Mouse (Mus musculus) hindbrain, postnatal 0 days (tissue): ENCODE measurements around the gene Fam126a. TPM values are rescaled to one million over a fixed set of nuclear protein-coding genes. Genes with fewer than 3 reads are reported as not detected.
"Not testable (repeated sequence)": the region's sequence is repeated elsewhere in the genome, so short reads cannot be mapped to it uniquely, and the experiment has no call there.

Experiments
- ATAC-seq: fragments of 200-750 bp; cut with Nextera tagmentation; 2 replicates; pipeline ENCODE4 v1.8.0; 2017; ENCODE audit warnings: mild to moderate bottlenecking, moderate TSS enrichment, moderate library complexity
- DNase-seq: peaks from one replicate; pipeline ENCODE4 v3.0.0-alpha.2; 2015; ENCODE audit warnings: low spot score
- H3K27ac ChIP-seq: fragments of 300-500 bp; sonication (generic); 2 replicates; pipeline ENCODE4 v1.5.1; 2014; ENCODE audit warnings: mild to moderate bottlenecking
- H3K27me3 ChIP-seq: fragments of 300-500 bp; sonication (generic); 2 replicates; pipeline ENCODE4 v1.6.1; 2014; ENCODE audit warnings: low read length, mixed read lengths; ENCODE audit not compliant: insufficient read depth
- H3K36me3 ChIP-seq: fragments of 300-500 bp; sonication (generic); 2 replicates; pipeline ENCODE4 v1.6.1; 2014; ENCODE audit warnings: low read length, mixed read lengths; ENCODE audit not compliant: insufficient read depth
- H3K4me1 ChIP-seq: fragments of 300-500 bp; sonication (generic); 2 replicates; pipeline ENCODE4 v1.6.1; 2014; ENCODE audit warnings: antibody characterized with exemption, low read length, mixed read lengths; ENCODE audit not compliant: insufficient read depth
- H3K4me2 ChIP-seq: fragments of 300-500 bp; sonication (generic); 2 replicates; pipeline ENCODE4 v1.6.1; 2014; ENCODE audit warnings: low read depth, mild to moderate bottlenecking, low read length, moderate library complexity, mixed read lengths
- H3K4me3 ChIP-seq: fragments of 300-500 bp; sonication (generic); 2 replicates; pipeline ENCODE4 v1.5.1; 2014; ENCODE audit warnings: low read length
- H3K9ac ChIP-seq: fragments of 300-500 bp; sonication (generic); replicated peaks from 2 replicates; pipeline ENCODE4 v1.6.1; 2014; ENCODE audit warnings: mild to moderate bottlenecking, low read length, moderate library complexity, mixed read lengths
- H3K9me3 ChIP-seq: fragments of 300-500 bp; sonication (generic); 2 replicates; pipeline ENCODE4 v1.6.1; 2016; ENCODE audit warnings: low read length, mixed read lengths
- CTCF ChIP-seq: IDR thresholded peaks from 2 replicates; pipeline ENCODE4 v1.5.1; 2016; ENCODE audit warnings: antibody characterized with exemption, control low read depth, low read depth
- WGBS: fragments of 180-500 bp; shearing (Covaris S2); extraction: QIAGEN DNeasy Blood & Tissue Kit; methylation state at CpG from one replicate; pipeline ENCODE4 v1.1.7; 2014; 5-methylcytosine and 5-hydroxymethylcytosine counted together
- polyA plus RNA-seq: library from polyadenylated mRNA; unstranded; fragments of >200 nt; fragmentation: Nextera tagmentation; extraction: Ambion mirVana; gene quantifications from 2 replicates; pipeline ENCODE4 v1.2.1, GENCODE M21; 2015
- total RNA-seq: library from RNA; depleted of rRNA; stranded (reverse); fragments of >200 nt; gene quantifications from 2 replicates; pipeline ENCODE4 v1.2.3, GENCODE M21; 2014

The Fam126a gene
- total and polyA plus RNA-seq, 2 experiments from 2014 or later = 17.7 to 26.6 TPM

GRCm38 (mm10) chr5:23893156-23893863 lies 137.2 kb downstream of the Fam126a start:
- WGBS = 84% methylated on average over 5 of the region's 5 CpGs
- no peak for ATAC-seq
- no peaks in the 10 kb centered on the region for H3K9me3 ChIP-seq

GRCm38 (mm10) chr5:23890734-23891133 lies 139.8 kb downstream of the Fam126a start:
- H3K4me2 ChIP-seq = no peak overlapping the region
- no peak for ATAC-seq
- no peaks in the 10 kb centered on the region for H3K4me1 ChIP-seq
- peak; percentile 54 for DNase-seq
- no peaks in the 10 kb centered on the region for H3K27me3 ChIP-seq
- H3K4me3 ChIP-seq = no peak overlapping the region
- H3K36me3 ChIP-seq = no peaks in the 10 kb centered on the region
- TF ChIP-seq CTCF = peak; percentile 60
- no peak overlapping the region for H3K27ac ChIP-seq
- H3K9ac ChIP-seq = no peak overlapping the region
- WGBS = 47% methylated on average over 10 of the region's 10 CpGs
- no peaks in the 10 kb centered on the region for H3K9me3 ChIP-seq

More at GRCm38 (mm10) chr5:23893156-23893863, 137.2 kb downstream of the Fam126a start:
- no peak overlapping the region for H3K4me2 ChIP-seq
- DNase-seq = no peak
- H3K4me3 ChIP-seq = no peak overlapping the region
- no peak overlapping the region for H3K9ac ChIP-seq
- no peak overlapping the region for H3K27ac ChIP-seq
- H3K27me3 ChIP-seq = no peaks in the 10 kb centered on the region
- no peak for TF ChIP-seq CTCF
- H3K4me1 ChIP-seq = no peaks in the 10 kb centered on the region
- no peaks in the 10 kb centered on the region for H3K36me3 ChIP-seq

DNA sequence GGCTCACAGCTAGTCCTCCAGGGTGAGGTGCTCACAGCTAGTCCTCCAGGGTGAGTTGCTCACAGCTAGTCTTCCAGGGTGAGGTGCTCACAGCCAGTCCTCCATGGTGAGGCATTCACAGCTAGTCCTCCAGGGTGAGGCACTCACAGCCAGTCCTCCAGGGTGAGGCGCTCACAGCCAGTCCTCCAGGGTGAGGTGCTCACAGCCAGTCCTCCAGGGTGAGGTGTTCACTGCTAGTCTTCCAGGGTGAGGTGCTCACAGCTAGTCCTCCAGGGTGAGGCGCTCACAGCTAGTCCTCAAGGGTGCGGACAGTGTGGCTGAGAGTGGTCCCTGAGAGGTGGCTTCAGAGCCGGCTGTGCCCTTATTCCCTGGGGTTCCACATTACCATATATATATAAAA lies 141.0 kb downstream of the Fam126a start:
- Histone ChIP-seq H3K4me2 (no peak overlapping the region), H3K4me1 (no peaks in the 10 kb centered on the region), H3K9ac (no peak overlapping the region), H3K36me3 (no peaks in the 10 kb centered on the region), H3K9me3 (no peaks in the 10 kb centered on the region), H3K4me3 (no peak overlapping the region), H3K27ac (no peak overlapping the region), H3K27me3 (no peaks in the 10 kb centered on the region)
- ATAC-seq (no peak), DNase-seq (no peak)
- WGBS = 71% methylated on average over 4 of the region's 4 CpGs
- TF ChIP-seq CTCF = no peak

- no peak overlapping the region for H3K4me3 ChIP-seq
- WGBS = 78% methylated on average over 3 of the region's 3 CpGs
- no peak overlapping the region for H3K4me2 ChIP-seq
- ATAC-seq (no peak), DNase-seq (no peak)
- H3K9ac ChIP-seq = no peak overlapping the region
- no peaks in the 10 kb centered on the region for H3K9me3 ChIP-seq
- H3K4me1 ChIP-seq = no peaks in the 10 kb centered on the region
- H3K27ac ChIP-seq = no peak overlapping the region
- H3K27me3 ChIP-seq = no peaks in the 10 kb centered on the region
- TF ChIP-seq CTCF = no peak
- no peaks in the 10 kb centered on the region for H3K36me3 ChIP-seq
Measured at GRCm38 (mm10) chr5:23887111-23887510, 143.4 kb downstream of the Fam126a start.

DNA sequence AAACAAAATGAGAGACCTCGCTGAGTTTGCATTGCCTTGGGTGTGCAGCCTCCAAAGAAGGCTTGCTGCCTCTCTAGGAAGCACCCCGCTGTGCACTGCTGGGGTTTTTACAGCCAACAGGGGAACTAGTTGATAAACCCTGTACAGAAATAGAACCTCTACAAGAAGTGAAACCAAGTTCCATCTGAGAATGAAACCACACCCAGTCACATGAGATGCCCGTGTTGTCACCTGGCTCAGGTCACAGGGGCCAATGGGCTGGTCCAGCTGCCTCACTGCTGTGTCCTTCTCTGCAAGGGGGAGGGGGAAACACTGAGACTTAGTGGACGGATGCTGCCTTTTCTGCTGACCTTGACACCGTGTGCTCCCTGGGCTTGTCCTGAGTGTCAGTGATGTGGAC lies 156.0 kb downstream of the Fam126a start:
- H3K9ac ChIP-seq = no peak overlapping the region
- H3K4me2 ChIP-seq = no peak overlapping the region
- H3K9me3 ChIP-seq = no peaks in the 10 kb centered on the region
- no peak overlapping the region for H3K4me3 ChIP-seq
- TF ChIP-seq CTCF = no peak
- H3K27me3 ChIP-seq = no peaks in the 10 kb centered on the region
- H3K27ac ChIP-seq = no peak overlapping the region
- DNase-seq (no peak), ATAC-seq (no peak)
- no peaks in the 10 kb centered on the region for H3K4me1 ChIP-seq
- H3K36me3 ChIP-seq = no peaks in the 10 kb centered on the region
- WGBS = 62% methylated on average over 5 of the region's 5 CpGs

- no peak overlapping the region for H3K4me2 ChIP-seq
- DNase-seq = no peak
Measured at GRCm38 (mm10) chr5:23872586-23872985, 157.9 kb downstream of the Fam126a start.

GRCm38 (mm10) chr5:23871323-23871722 lies 159.2 kb downstream of the Fam126a start:
- 90% methylated on average over 2 of the region's 2 CpGs for WGBS

More at GRCm38 (mm10) chr5:23872586-23872985, 157.9 kb downstream of the Fam126a start:
- 89% methylated on average over 6 of the region's 6 CpGs for WGBS
- no peaks in the 10 kb centered on the region for H3K9me3 ChIP-seq
- ATAC-seq = no peak
- H3K27ac ChIP-seq = no peak overlapping the region
- H3K4me3 ChIP-seq = no peak overlapping the region
- no peak for TF ChIP-seq CTCF
- no peaks in the 10 kb centered on the region for H3K27me3 ChIP-seq
- no peaks in the 10 kb centered on the region for H3K36me3 ChIP-seq
- no peaks in the 10 kb centered on the region for H3K4me1 ChIP-seq
- no peak overlapping the region for H3K9ac ChIP-seq

More at GRCm38 (mm10) chr5:23871323-23871722, 159.2 kb downstream of the Fam126a start:
- not testable (repeated sequence) for H3K27me3 ChIP-seq, H3K4me3 ChIP-seq, H3K9ac ChIP-seq, H3K27ac ChIP-seq, H3K4me1 ChIP-seq, H3K4me2 ChIP-seq, H3K9me3 ChIP-seq, H3K36me3 ChIP-seq, DNase-seq, ATAC-seq
